Mouse (Mus musculus): ENCODE data around the gene Calm2.

GRCm38 (mm10) chr17:87429431-87429830 lies 17.3 kb downstream of the Calm2 start:
- TF ChIP-seq CTCF (IDR thresholded peaks at IDR 0.05; ENCODE audit: low read depth): no peak
- TF ChIP-seq EP300 (IDR thresholded peaks at IDR 0.05; ENCODE audit: low read depth): no peak

Data from liver, postnatal 0 days (tissue).